Mouse (Mus musculus) kidney, postnatal 10 days (tissue): ENCODE data around the gene Cpn2.

Source experiments
- DNase-seq: peaks from one replicate; pipeline ENCODE4 v3.0.0; 2021; ENCODE audit warnings: mixed read lengths

The Cpn2 gene

DNA sequence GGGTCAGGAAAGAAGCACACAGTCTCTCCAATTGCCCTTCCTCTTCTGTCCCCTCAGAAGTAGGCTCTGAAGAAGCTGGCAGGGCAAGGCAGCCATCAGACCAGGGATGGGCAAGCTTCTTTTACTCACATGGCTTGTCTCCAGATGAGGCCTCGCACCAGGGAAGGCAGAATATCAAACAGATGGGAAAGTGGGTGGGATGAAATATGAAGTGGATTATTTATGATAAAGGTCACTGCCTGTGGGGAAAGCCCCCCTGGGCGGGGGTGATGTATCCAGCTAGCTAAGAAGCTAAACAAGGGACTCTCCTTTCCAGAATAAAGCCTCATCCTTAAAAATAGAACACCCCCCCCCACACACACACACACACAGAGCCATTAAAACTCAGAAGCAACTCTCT is 31.7 kb downstream of the Cpn2 start:
- no peak for DNase-seq

DNA sequence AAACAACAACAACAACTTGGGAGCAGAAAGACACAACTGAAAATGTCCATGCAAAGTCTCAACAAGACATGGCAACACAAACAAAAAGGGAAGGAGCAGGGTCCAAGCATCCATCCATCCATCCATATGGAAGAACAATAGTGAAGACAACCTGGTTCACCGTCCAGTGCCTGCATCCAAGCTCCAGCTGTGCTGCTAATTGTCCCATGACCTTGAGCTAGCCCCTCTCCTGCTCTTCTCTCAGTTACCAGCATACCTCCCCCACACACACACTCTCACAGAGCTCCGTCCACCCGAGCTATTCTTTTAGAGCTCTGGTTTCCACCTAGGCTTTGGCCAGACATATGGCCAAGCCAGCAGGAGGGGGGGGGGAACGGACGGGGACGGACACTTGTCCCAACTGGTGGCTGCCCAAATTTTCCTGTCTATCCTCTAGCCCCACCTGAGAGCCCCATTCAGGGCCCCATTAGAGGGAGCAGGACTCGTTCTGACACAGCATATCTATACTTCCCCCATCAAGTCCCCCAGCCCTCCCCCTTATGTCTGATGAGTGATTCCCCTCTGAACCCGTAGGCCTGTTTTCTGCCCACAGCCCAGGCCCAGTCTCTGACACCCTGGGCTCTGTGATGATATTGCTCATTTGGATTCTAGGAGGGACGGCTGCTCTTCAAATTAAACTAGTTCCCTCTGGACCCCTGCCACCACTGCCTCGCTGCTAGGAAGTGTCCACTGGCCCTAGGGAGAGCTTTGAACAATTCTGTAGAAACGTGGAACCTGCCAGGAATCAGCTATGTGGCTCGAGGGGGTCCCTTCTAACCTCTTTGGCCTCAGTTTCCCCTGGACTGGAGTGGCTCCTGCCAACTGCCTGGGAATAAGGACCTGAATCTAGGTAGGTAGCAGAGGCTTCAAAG is 32.4 kb downstream of the Cpn2 start:
- no peak for DNase-seq

DNA sequence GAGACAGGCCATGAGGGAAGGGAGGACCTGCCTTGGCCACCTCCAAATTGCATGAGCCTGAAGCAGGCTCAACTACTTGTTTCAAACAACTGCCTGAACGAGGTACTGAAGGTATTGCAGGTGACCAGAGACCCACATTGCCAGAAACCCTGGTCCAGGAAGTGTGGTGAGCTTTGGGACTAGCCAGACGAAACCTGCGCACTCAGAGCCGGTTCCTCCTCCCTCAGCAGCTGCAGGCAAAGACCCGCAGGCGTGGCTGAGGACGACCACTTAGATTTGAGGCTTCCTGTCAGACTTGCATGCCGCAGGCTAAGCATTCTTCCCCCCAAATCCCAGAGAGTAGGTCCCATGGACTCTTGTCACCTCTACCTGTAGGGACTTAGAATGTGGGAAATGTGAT is 33.2 kb downstream of the Cpn2 start:
- no peak for DNase-seq

DNA sequence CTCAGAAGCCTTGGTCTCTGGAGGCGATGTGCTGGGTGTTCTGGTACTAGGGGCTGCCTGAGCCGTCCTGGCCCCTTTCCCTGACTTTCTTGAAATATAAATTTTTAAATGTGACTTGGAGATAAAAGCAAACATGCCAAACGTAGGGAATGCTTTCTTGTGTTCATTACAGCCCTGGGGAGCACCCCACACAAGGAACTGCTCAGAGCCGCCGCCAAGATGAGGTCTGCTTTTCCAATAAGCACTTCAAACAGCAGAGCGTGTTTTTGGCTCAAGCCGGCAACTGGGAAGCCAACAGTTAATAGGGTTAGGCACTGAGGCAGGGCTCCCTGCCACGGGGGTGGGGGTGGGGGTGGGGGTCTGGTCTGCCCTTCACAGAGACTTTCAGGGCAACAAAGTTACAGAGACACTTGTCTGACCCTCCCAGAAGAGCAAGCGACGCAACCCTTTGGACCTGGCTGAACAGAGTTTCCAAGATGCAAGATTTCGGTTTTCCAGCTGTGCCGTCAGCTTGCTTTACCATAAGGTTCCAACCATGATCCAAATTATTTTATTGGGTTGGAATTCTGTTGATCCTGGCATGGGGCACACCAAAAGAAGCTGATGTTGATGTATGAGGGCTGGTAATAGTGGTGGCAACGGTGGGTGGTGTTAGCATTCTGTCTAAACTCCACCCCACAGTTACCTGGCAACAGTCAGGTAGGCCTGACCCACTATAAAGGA is 35.3 kb downstream of the Cpn2 start:
- no peak for DNase-seq

DNA sequence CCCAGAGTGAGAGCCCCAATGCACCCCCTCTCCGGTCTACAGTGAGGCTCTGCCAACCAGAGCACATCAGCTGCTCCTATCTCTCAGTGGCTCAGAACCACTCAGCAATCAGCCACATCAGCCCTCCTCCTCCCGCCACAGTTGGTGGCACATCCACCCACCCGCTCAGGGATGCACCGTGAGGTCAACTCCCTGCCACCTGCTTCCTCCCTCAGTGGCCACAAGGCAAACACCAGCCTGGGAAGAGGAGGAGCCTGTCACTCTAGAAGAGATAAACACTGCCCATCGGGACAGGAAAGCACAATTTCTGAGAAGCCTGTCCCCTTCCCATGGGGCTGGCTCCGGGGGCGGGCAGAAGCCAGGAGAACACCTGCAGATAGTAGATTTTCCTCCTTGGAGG is 39.9 kb downstream of the Cpn2 start:
- no peak for DNase-seq

DNA sequence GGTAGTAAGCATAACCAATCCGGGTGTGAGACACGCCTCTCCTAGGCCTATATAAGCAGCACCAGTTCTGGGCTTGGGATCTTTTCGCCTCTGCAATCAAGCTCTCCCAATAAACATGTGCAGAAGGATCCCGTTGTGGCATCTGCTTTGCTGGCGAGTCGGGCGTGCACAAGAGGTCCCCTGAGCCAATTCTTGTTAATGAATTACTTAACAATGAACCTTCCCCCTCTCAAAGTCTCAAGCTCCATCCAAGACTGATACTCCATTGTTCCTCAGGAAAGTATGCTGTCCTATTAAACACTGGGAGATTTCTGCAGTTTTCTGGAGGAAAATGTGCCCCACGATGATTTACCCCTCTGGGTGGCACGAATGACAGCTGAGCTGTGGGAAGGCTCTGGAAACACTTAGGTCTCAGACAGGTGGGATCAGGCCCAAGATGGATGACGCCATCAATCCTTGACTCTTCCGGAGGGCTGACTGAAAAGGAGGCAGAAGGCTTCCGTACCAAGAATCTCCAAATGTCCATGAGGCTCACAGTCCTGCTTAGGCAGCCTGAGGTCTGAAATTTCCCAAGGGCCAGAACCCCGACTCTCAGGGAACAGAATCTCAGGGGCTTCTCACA is 46.0 kb downstream of the Cpn2 start:
- no peak for DNase-seq

DNA sequence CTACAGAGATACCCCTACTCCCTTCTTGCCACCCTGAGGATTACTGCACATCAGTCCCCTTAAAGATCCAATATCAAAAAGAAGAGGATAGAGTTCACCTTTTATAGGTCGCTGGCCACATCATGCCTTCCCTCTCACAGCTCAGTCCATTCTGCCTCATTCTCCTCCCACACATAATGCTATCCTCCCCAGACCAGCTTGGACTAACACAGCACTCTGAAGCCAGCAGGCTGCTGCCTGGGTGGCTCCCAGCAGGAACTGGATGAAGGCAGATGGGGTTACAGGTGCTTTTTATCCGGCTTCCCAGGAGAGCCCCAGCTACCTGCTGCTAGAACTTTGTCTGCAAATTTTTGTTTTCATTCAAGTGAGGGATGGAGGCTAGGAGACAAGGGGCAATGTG is 51.5 kb downstream of the Cpn2 start:
- peak; percentile 43 for DNase-seq

DNA sequence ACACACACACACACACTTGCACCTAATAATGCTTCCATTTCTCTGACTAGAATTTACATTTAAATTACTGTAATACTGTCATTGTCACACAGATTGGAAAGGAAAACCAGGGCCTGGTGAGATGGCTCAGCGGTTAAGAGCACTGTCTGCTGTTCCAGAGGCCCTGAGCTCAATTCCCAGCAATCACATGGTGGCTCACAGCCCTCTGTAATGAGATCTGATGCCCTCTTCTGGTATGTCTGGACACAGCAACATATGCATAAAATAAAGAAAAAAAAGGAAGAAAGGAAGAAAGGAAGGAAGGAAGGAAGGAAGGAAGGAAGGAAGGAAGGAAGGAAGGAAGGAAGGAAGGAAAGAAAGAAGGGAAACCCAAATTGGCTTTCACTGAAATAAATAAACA is 53.7 kb downstream of the Cpn2 start:
- no peak for DNase-seq

DNA sequence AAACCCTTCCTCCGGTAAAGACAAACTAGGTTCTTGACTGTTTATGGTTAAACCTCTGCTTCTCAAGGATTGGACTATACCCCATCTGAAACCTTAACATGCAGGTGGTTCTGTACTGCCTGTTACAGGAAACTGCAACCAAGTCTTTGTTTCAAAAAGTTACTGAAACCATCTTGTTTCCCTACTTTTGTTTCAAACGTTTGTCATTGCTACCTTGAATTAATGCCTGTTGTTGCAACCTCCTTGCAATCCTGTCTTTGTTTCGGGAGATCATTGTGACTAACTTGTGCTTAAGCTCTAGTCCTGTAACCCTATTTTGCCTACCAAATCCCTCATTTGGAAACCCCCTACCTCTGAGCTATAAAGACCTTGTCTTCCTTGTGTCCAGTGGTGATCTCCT is 55.3 kb downstream of the Cpn2 start:
- DNase-seq: no peak

DNA sequence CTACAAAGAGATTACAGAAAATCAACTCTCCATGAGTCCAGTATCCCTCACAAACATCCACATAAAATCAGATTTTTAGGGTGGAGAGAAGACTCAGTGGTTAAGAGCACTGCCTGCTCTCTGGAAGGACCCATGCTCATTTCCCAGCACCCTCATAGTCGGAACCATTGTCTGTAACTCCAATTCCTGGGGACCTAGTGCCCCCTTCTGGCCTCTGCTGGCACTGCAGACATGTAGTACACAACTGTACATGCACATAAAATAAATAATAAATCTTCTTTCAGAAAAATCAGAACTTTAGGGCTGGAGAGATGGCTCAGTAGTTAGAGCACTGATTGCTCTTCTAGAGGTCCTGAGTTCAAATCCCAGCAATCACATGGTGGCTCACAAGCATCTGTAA is 58.0 kb downstream of the Cpn2 start:
- no peak for DNase-seq

DNA sequence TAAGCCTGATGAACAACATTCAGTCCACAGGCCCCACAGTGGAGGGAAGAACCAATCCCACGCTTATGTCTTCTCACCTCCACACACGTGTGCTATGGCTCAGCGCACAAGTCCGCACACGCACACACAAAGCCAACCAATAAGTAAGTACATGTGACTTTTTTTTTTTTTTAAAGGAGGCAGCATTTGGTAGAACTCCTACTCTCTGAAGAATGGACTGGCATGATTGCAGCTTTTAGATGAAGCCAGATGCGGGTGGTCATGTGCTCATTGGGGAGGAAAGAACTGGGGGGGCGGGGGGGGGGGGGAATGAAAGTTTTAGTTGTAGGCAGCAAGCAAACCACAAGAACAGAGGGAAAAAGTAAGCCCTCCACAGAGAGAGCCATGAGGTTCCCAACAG is 59.3 kb downstream of the Cpn2 start:
- no peak for DNase-seq

DNA sequence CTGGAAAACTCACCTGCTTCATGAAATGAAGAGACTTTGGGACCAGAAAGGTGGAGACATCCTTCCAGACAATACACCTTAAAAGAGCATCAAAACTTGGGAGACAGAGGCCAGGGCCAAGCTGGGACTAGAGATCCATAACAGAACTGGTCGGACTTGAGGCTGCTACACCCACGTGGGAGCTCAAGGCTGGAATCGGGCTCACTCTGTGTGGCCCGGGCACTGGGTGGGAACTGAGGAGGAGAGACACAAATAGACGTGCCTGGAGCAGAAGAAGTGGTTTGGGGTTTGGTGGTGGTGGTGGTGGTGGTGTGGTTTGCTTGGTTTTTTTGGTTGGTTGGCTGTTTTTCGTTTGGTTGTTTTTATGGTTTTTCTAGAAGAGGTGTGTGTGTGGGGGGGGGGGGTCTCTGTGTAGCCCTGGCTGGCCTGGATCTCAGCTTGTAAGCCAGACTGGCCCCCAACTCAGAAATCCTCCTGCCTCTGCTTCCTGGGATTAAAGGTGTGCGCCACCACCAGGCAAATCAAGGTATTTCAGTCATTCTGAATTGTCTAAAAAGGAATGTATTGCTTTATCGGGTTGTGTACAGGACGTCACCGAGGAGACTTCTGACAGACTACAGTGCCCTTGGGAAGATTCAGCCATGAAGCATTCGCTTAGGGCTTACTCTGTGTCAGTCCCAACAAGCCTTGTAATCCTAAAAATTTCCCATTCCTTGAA is 60.0 kb downstream of the Cpn2 start:
- no peak for DNase-seq
